ENCODE assay signal across 25 mouse cellular contexts in genomic region chr10:130344056-130344455, GRCm38 (mm10). TPM values are rescaled to one million over a fixed set of nuclear protein-coding genes. Genes with fewer than 3 reads are reported as not detected.
A peak's percentile ranks its signal among the peaks of the same experiment; 100 is the strongest.
DNase-seq lines count a peak whose midpoint lies in the region; ATAC-seq lines count a peak whose summit lies in the region.
"Had no signal": no experiment of that assay in that cellular context is flagged by ENCODE, and none has a peak within 500 bp of the region (broad histone marks: within the 10 kb centered on the region; RNA-seq: fewer than 3 reads in every experiment).

No protein-coding gene starts in this region.

- DNase-seq in thymus, postnatal 4 days: peak; percentile 23
- no peak for DNase-seq in thymus, postnatal 10 days (ENCODE audit: low spot score in 2 of 2)
- DNase-seq in T-cell, adult 2 months (ENCODE audit: low spot score): peak; percentile 46
- DNase-seq in cerebellum, adult 9-10 months: no peak
- DNase-seq in kidney, postnatal 4 days: no peak
- no peak for DNase-seq in ovary, postnatal 14 days (ENCODE audit: low spot score)
- DNase-seq: adrenal gland, adult 2 months; B cell, adult 2 months; cerebellum, adult 2 months; cerebellum, postnatal 25 days; embryo, embryonic 11 days; forebrain, postnatal 0 days; gastrocnemius, postnatal 10 days; heart, postnatal 10 days; kidney, adult 2 months; kidney, postnatal 36 days; left cerebral cortex, postnatal 4 days; liver, embryonic 13.5 days; lung, adult 2 months; lung, postnatal 10 days; right cerebral cortex, postnatal 25 days had no signal

- ATAC-seq in megakaryocyte, adult 5-6 weeks (ENCODE audit: poor library complexity, severe bottlenecking): peak; percentile 38; the same call in 1 of the 2 replicates
- ATAC-seq: forebrain, postnatal 0 days had no signal

RNA-seq across cellular contexts. Expression of gene Tespa1, which starts 21.4 kb away (rescaled TPM):
- 8.2 and 18.6 TPM in 2 replicates for total RNA-seq in megakaryocyte, adult 5-6 weeks (2015)
- total RNA-seq in megakaryocyte, adult 5-6 weeks (2017): 15.5 and 32.0 TPM in 2 replicates
- total RNA-seq: forebrain, postnatal 0 days; midbrain, postnatal 0 days had no signal

RNA-seq across cellular contexts. Expression of gene Vmn2r84, which starts 50.1 kb away (rescaled TPM):
- not detected in 2 replicates for total RNA-seq in megakaryocyte, adult 5-6 weeks (2015)
- not detected in 2 replicates for total RNA-seq in megakaryocyte, adult 5-6 weeks (2017)
- total RNA-seq: adrenal gland, adult 2 months; adrenal gland, postnatal 4 days; gastrocnemius, postnatal 10 days; heart, adult 8-10 months; heart, postnatal 10 days had no signal

Comparison
In these comparisons a context has a peak if more than half of its experiments do, and no peak if none do; other contexts are left out.
1. DNase-seq: peak in thymus, postnatal 4 days (single experiment) and T-cell, adult 2 months (single experiment); none in thymus, postnatal 10 days (0 of 2), cerebellum, adult 9-10 months (single experiment), kidney, postnatal 4 days (0 of 2) and ovary, postnatal 14 days (single experiment).